Mouse (Mus musculus) retina, postnatal 7 days (tissue): ENCODE measurements around the gene Sema4c.

Source experiments
- DNase-seq: peaks from one replicate; pipeline ENCODE4 v3.0.0-alpha.2; 2012; ENCODE audit warnings: low read depth, low spot score

Gene Sema4c

GRCm38 (mm10) chr1:36579974-36580383 lies 21.8 kb upstream of the Sema4c start:
- no peak for DNase-seq

GRCm38 (mm10) chr1:36576991-36577675 lies 19.0 kb upstream of the Sema4c start:
- DNase-seq, result no peak

DNA sequence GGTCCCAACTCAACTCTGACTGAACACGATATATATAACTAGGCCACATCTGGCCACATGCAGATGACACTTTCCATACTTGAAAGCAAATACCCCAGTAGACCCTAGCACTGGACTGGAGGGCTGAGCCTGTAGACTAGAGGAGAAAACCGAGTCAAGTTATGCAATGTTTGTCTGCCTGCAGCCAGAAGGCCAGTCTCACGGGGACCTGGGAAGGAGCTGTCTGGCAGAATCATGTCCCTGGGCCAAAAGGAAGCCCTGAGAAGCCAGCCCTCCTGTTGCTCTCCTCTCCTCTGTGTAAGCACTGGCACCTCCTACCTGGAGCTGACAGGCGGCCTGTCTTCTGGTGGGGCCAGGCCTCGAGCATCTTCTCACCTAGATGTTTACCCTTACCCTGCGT lies 17.2 kb upstream of the Sema4c start:
- no peak for DNase-seq

- no peak for DNase-seq
These were observed 16.2 kb upstream of the Sema4c start for GRCm38 (mm10) chr1:36574196-36574955.

DNA sequence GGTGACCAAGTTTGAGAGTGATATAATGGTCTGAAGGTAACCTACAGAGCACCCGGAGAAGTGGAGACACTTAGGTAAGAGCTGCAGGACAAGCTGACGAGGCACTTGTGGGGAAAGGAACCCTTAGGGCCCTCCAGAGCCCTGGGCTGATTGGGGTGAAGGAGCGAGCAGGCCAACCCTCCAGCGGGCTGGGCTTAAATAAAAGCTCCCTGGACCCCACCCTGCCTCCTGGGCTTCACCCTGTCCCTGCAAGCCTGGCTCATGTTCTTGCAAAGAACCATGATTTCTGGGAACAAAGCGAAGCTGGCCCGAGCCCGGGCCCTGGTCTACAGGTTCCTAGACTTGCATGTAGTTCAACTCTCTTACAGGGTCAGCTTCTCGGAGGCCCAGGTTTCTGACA lies 15.4 kb upstream of the Sema4c start:
- no peak for DNase-seq

DNA sequence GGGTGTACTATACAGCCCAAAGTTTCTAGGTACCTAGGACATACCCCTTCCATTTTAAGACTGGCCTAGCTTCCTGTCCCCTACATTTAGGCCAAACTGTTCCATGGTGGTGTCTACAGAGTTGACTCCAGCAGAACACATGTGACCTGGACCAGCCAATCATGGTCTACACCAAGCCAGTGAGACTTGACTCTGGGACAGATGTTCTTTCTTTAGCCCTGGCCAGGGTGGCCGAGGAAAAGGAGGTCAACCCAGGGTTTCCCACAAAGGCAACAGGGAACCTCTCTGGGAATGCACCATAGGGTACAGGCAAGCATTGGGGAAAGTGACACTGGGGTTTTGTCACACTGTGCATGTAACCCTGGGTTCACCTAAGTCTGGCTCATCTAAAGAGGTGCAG lies 14.6 kb upstream of the Sema4c start:
- DNase-seq, result no peak

GRCm38 (mm10) chr1:36572140-36572700 lies 14.1 kb upstream of the Sema4c start:
- DNase-seq, result no peak

DNA sequence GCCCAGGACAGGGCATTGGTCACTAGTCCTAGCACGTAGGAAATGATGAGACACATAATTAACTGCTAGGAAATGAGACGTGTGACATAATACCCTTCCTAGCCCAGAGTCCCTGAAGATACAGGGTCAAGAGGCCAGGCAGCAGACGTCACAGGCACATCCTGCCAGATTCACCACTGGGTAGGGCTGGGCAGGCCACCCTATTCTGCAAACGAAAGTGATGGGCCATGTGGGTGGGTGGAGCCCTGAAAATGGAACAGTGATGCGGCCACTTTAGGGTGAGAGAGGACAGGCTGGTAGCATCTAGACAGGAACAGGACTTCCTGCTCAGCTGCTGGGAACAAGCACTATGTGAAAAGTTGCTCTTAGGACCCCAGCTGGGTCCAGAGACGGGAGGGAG lies 13.5 kb upstream of the Sema4c start:
- DNase-seq, result no peak

- no peak for DNase-seq
These were observed 12.2 kb upstream of the Sema4c start for GRCm38 (mm10) chr1:36570320-36570719.

DNA sequence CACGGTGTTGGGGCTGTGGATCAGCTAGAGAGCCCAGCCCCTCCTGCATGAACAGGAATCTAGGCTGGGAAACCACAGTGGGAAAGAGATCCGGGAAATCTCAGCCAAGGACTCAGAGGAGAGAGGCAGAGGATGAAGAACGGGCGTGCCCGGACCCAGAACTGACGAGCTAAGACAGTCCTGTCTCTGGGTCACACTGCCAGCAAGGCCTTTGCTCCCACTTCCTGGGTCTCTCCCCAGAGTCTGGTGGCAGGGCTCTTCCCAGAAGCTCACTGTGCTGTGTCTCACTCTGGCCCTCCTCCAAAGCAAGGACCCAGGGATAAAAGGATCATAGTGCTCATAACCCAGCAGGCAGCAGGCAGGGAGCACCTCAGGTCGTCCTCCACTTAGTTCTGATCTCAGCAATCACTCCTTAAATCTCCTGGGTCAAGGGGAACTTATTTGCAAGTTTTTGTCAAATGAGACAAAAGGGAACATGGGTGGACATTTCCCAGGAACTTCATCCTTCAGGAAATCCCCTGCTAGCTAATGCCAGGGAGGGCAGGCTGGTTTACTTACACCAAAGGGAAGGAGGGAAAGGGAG lies 11.6 kb upstream of the Sema4c start:
- no peak for DNase-seq

GRCm38 (mm10) chr1:36568776-36569175 lies 10.6 kb upstream of the Sema4c start:
- DNase-seq, result no peak

- no peak for DNase-seq
These were observed 9.9 kb upstream of the Sema4c start for GRCm38 (mm10) chr1:36567818-36568603.

GRCm38 (mm10) chr1:36566425-36566824 lies 8.3 kb upstream of the Sema4c start:
- DNase-seq, result no peak

DNA sequence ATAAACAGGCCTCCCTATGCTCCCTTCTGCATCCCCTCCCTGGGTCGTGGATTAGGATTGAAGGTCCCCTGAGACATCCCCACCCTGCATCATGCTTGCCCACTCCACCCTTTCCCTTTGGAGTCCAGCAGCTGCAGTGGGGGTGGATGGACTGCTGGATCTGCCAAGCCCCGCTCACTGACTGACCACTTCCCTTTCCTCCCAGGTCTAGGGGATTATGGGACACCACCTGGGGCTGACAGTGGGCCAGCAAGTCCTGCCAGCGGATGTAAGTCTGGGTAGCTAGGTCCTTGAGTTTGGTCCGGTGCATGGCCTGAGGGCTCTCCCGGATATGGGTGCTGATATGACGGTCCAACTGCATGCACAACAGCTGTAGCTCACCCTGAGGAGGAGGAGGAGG lies 6.0 kb upstream of the Sema4c start:
- no peak for DNase-seq

DNA sequence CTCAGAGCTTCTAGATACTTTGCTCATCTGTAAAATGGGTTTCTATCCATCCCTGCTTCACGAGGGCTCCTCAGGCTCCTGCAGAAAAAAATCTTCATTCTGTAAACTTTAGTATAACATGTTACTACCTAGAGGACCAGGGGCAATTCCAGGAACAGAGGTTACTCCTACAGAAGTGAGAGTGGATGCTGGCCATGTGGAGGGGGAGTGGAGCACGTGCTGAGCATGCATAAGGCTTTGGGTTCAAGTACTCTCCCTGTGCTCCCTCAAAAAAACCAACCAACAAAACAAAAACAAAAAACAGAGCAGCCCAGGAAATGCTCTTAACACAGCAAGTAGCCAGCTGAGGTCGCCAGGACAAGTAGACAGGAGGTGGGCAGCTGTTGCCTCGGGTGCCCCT lies 5.5 kb upstream of the Sema4c start:
- no peak for DNase-seq

DNA sequence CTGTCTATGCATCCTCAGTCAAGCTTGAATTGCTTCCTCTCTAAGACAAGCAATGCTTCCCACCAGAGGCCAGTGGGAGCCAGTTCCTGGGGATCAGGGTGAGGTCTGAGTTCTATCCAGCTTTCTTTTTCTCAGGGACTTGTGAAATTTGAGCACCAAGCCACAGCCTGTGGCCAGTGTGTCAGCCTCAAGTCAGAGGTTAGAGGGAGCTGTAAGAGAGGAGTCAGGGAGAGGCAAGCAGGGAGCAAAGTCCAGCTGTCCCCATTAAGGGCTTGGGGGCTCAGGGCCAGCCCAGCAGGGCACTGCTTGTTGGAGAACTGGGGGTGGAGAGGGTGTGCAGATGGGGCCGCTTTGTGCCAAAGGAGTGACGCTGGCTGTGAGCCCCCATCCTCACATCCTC lies 5.0 kb upstream of the Sema4c start:
- DNase-seq, result no peak

DNA sequence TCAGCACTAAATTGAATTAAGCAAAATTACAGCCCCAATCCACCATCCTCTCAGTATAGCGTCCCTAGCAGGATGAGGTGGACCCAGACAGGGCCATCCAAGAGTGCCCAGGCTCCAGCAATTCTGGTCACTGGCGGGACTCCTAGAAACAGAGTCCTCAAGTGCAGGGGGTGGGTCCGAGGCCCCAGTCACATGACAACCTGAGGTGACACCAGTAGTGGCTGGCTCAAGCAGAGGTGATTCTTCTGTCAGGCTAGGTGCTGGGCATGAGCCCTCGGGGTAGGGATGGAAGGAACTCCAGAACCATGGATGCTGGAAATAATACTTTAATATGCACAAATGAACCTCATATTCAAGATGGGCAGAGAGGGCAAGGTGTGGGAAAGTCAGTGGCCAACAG lies 4.2 kb upstream of the Sema4c start:
- no peak for DNase-seq

GRCm38 (mm10) chr1:36560903-36561302 lies 2.8 kb upstream of the Sema4c start:
- DNase-seq, result no peak

- no peak for DNase-seq
These were observed 1.7 kb upstream of the Sema4c start for GRCm38 (mm10) chr1:36559888-36560287.

DNA sequence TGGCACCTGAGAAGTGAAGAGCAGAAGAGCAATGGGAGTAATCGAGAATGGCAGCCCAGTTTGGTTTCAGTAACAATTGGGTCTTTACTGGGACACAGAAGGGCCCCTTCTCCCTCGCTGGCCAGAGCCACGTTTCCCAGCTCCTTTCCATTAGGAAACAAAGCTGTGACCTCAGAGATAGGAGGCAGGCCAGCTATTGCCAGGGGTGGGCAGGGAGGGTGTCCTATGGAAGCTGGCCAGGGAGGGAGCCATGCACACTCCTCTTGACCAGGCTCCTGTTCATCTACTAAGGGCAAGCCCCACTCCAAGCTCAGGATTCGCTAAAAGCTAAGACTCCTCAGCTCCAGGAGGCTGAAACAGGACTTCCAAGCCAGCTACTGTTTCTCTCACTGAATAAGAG lies 1.1 kb upstream of the Sema4c start:
- no peak for DNase-seq

GRCm38 (mm10) chr1:36557457-36558011 lies 615 bp downstream of the Sema4c start:
- DNase-seq, result peak; percentile 40
